Mouse (Mus musculus) embryo, embryonic 9.5 days (tissue): Measurements from ENCODE around the gene Rnf40.
"Not testable (repeated sequence)": the region's sequence is repeated elsewhere in the genome, so short reads cannot be mapped to it uniquely, and the experiment has no call there.

ENCODE experiments used
- DNase-seq: peaks from one replicate; pipeline ENCODE4 v3.0.0-alpha.2; 2017; ENCODE audit errors: extremely low spot score

Rnf40 gene

GRCm38 (mm10) chr7:127602903-127603302 is 14.3 kb downstream of the Rnf40 start:
- DNase-seq: no peak

- no peak for DNase-seq
Observed at GRCm38 (mm10) chr7:127604256-127604655, 15.7 kb downstream of the Rnf40 start.

DNA sequence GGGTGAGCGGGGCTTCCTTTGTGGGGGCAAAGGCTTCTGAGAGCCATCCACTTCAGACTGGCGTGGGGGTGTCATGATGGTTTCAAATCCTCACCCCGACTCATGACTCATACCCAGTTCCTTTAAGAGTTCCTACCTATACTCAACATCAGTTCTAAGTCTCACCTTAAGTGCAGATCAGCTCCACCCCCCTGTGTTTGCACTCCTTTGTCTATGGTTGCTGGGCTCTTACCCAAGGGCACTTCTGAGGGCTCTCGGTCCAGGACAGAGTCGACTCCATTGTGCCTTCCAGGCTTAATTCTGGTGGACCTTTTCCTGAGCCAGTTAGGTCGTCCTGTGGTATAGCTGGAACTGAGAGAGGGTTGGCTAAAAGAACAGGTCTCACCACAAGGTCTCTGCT is 18.6 kb downstream of the Rnf40 start:
- DNase-seq: no peak

GRCm38 (mm10) chr7:127611011-127611410 is 22.4 kb downstream of the Rnf40 start:
- DNase-seq: no peak

GRCm38 (mm10) chr7:127611561-127611960 is 23.0 kb downstream of the Rnf40 start:
- no peak for DNase-seq

GRCm38 (mm10) chr7:127613501-127613900 is 24.9 kb downstream of the Rnf40 start:
- no peak for DNase-seq

DNA sequence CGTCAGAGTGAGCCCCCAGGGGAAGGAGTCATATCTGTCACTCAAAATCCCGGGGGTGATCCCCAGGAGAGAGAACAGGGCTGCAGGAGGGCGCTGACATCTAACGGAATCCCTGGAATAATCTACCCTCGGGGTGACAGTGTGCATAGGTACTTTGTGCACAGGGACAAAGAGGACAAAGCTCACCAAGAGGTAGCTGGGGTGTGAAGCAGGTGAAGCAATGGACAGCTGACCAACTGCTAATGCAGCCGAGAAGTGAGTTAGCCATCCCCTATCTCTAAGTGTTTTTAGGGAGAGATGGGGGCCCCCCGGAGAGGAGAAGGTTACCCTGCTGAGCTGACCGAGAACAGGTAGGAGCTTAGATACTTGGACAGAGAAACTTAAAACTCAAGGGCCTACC is 25.5 kb downstream of the Rnf40 start:
- DNase-seq: no peak

DNA sequence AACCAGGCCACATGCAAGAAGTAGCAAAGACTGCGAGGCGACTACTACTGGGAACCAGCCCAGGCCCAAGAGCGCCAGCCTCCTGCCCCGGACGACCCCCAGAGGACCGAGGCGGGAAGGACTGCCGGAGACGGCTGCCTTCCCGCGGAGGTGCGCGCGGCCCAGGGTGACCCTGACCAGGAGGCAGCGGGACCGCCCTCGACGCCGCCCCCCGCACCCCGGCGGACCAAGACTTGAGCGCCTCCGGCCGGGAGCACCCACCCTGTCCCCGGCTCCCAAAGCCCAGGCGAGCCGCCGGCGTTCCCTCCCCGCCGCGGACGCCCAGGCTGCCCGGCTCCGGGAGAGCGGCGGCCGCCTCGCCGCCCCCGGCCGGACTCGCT is 25.9 kb downstream of the Rnf40 start:
- peak; percentile 57 for DNase-seq

DNA sequence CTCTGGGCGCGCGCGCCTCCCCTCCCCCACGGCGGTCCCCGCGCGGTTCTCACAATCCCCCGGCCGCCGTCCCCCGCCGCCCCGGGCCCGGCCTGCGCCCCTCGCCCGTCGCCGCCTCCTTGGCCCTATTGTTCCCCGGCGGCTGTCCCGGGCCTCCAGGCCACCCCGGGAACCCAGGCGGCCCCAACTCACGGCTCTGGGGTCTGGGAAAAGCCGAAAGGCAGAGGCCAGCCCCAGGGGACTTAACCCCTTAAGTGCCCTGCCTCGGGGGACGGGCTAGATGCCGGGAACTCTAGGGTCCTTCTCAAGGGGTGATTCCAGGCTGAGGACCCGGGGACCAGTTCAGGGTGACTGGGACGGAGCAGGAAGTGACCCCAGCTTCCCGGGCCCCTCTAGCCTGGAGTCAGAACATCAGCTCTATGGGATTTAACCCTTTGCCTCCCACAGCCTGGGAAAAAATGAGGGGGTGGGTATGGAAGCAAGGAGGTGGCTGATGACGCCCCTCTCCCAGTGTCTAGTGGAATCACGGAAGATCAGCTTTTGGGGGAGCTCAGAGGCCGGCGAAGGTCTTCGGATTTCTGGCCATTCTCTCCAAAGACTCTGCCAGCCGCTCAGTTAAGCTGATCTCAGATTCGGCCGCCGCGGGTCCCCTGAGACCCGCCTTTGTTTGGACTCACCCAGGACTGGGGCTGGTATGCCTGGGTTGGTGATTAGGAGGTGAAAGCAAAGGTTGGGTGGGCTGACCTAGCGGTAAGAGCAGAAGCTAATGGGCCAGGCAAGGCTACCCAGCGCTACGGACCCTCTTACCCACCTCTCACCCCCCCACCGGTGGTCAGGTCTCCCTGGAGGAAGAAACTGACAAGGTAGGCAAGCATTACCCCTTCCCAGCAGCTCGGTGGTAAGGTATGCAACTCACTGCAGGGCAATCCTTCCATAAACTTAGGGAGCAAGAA is 26.6 kb downstream of the Rnf40 start, which contains the start of gene Zfp629:
Gene Zfp629 (minus strand): TSS at position 907 of the 953 bp plus-strand sequence.
- DNase-seq: peak; percentile 93

GRCm38 (mm10) chr7:127616336-127616735 is 27.8 kb downstream of the Rnf40 start:
- DNase-seq: no peak

GRCm38 (mm10) chr7:127616881-127617280 is 28.3 kb downstream of the Rnf40 start:
- DNase-seq: no peak

- no peak for DNase-seq
Observed at GRCm38 (mm10) chr7:127617962-127618361, 29.4 kb downstream of the Rnf40 start.

DNA sequence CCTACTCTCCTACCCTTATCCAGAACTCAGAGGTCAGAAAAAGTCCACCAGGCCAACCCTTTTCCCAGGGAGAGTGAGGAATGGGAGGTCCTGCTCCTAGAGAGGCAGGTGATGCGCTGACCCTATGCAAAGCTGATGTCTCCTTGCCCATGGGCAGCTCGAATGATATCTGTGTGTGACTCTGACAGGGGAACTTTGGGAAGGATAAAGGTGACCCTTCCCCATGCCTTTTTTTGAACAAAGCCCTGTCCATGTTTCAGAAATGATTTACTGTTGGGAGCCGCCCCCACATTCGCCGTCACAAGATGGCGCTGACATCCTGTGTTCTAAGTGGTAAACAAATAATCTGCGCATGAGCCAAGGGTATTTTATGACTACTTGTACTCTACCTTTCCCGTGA is 29.8 kb downstream of the Rnf40 start:
- DNase-seq: not testable (repeated sequence)

- DNase-seq: no peak
Observed at GRCm38 (mm10) chr7:127626039-127626438, 37.5 kb downstream of the Rnf40 start.

- no peak for DNase-seq
Observed at GRCm38 (mm10) chr7:127626471-127626870, 37.9 kb downstream of the Rnf40 start.

- no peak for DNase-seq
Observed at GRCm38 (mm10) chr7:127628646-127629045, 40.1 kb downstream of the Rnf40 start.

- DNase-seq: no peak
Observed at GRCm38 (mm10) chr7:127631416-127631815, 42.8 kb downstream of the Rnf40 start.

DNA sequence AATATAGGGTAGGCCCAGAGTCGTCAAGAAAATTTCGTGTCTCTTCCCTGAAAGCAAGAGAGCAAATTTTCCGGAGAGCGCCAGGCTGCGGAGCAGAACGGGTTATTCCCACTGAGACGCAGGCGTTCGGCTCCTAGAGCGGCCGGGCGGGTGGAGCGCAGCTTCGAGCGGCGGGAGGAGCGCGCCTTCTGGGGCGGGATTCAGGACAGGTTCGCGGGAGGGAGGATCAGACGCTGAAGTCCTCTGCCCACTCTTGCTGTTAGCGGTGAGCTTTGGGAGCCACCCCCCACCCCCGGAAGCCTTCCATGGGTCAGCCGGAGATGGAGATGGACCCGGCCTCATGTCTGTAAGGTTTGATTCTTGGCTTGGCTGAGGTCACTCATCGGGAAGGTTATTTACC is 48.4 kb downstream of the Rnf40 start:
- peak; percentile 80 for DNase-seq

- DNase-seq: no peak
Observed at GRCm38 (mm10) chr7:127641260-127641659, 52.7 kb downstream of the Rnf40 start.

- DNase-seq: no peak
Observed at GRCm38 (mm10) chr7:127642254-127642653, 53.7 kb downstream of the Rnf40 start.

DNA sequence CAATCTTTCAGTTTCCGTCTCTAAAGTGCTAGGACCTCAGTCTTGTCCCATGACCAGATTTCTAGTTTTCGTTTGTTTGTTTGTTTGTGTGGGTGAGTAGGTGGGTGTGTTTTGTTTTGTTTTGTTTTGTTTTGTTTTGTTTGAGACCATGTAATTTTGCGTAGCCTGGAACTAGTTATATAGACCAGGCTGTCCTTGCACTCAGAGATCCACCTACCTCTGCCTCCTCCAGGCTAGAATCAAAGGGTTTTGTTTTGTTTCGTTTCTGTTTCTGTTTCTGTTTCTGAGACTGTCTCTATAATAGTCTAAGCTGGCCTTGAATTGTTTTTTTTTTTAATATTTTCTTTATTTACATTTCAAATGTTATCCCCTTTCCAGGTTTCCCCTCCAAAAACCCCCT is 57.8 kb downstream of the Rnf40 start:
- DNase-seq: no peak

DNA sequence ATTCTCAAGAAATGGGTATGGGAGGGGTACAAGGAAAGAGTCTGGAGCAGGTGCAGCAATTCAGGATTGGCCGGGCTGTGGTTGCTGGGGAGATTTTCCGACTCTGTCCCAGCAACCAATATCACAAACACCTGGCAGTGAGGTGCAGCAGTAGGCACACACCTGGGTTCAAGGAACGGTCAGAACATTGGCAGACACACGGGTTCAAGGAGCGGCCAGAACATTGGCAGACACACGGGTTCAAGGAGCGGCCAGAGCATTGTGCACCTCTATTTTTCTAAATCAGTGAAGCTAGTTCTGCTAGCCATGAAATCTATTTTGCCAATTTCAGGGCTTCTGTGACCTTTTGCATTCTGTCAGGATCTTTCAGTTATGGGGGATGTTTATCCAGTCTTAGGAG is 59.0 kb downstream of the Rnf40 start:
- DNase-seq: not testable (repeated sequence)

- DNase-seq: no peak
Observed at GRCm38 (mm10) chr7:127648516-127649201, 60.1 kb downstream of the Rnf40 start.
